Mouse (Mus musculus) cerebellum, adult 2 months (tissue): ENCODE results near the gene Ifnab.

Experiments
- CTCF ChIP-seq: fragments of 200-500 bp; IDR thresholded peaks from 2 replicates; pipeline ENCODE4 v1.5.1; 2011; ENCODE audit warnings: low read depth, mild to moderate bottlenecking, control low read depth, low read length, moderate library complexity, borderline replicate concordance; ENCODE audit not compliant: insufficient read depth
- POLR2A ChIP-seq: fragments of 200-500 bp; IDR thresholded peaks from 2 replicates; pipeline ENCODE4 v1.6.1; 2011; ENCODE audit warnings: low read length, control low read depth, borderline replicate concordance; ENCODE audit not compliant: insufficient read depth

DNA sequence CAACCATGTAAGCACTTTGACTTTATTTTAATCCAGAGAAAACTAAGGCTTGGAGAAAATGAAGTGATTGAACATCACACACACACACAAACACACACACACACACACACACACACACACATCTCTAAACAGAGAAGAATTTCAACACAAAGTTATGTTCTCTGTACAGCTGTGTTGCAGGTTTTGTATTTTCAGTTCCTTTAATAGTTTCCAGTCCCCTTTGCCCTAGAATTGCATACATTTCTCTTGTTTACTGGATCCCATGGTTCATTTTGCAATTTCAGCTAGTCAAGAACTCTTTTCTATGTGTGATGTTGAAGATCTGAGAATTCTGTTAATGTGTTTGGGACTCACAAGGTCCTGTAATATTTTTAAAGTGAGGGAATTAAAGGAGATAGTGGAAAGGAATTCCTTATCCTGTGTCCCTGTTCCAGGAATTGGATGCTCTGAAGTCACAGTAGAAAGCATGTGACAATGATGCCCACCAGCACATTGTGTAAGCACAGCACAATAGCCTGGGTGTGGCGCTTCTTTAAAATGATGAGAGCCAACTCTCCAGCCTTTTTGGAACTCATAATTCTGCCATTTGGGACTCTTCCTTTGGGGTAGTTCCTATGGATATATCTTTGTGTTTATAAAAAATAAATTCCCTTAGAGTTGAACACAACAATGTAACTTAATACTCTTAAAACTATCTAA lies 16.1 kb upstream of the Ifnab start:
- TF ChIP-seq CTCF, result no peak
- no peak for TF ChIP-seq POLR2A
